Mouse (Mus musculus) neural tube, embryonic 14.5 days (tissue): ENCODE results near the gene Hoxa1. TPM values are rescaled to one million over a fixed set of nuclear protein-coding genes. Genes with fewer than 3 reads are reported as not detected.

ENCODE experiments used
- ATAC-seq: fragments of 200-750 bp; cut with Nextera tagmentation; 2 replicates; pipeline ENCODE4 v1.8.0; 2017; ENCODE audit warnings: low read depth, mild to moderate bottlenecking, moderate TSS enrichment, moderate library complexity
- H3K27ac ChIP-seq: fragments of 300-500 bp; sonication (generic); 2 replicates; pipeline ENCODE4 v1.5.1; 2014; ENCODE audit warnings: low read depth, mild to moderate bottlenecking, control low read depth, low read length, moderate library complexity, mixed read lengths
- H3K27me3 ChIP-seq: fragments of 300-500 bp; sonication (generic); 2 replicates; pipeline ENCODE4 v1.6.1; 2014; ENCODE audit warnings: low read length; ENCODE audit not compliant: control insufficient read depth, insufficient read depth
- H3K36me3 ChIP-seq: fragments of 300-500 bp; sonication (generic); 2 replicates; pipeline ENCODE4 v1.6.1; 2014; ENCODE audit warnings: low read length, mixed read lengths; ENCODE audit not compliant: control insufficient read depth, insufficient read depth
- H3K4me1 ChIP-seq: fragments of 300-500 bp; sonication (generic); 2 replicates; pipeline ENCODE4 v1.6.1; 2014; ENCODE audit warnings: low read length; ENCODE audit not compliant: control insufficient read depth, insufficient read depth
- H3K4me2 ChIP-seq: fragments of 300-500 bp; sonication (generic); 2 replicates; pipeline ENCODE4 v1.6.1; 2014; ENCODE audit warnings: mild to moderate bottlenecking, low read depth, low read length, control low read depth
- H3K4me3 ChIP-seq: fragments of 300-500 bp; sonication (generic); 2 replicates; pipeline ENCODE4 v1.5.1; 2014; ENCODE audit warnings: low read depth, low read length, control low read depth, mixed read lengths
- H3K9ac ChIP-seq: fragments of 300-500 bp; sonication (generic); replicated peaks from 2 replicates; pipeline ENCODE4 v1.6.1; 2014; ENCODE audit warnings: low read depth, mild to moderate bottlenecking, control low read depth, low read length, mixed read lengths
- H3K9me3 ChIP-seq: fragments of 300-500 bp; sonication (generic); 2 replicates; pipeline ENCODE4 v1.6.1; 2016; ENCODE audit warnings: low read length; ENCODE audit not compliant: control insufficient read depth
- WGBS: fragments of 180-500 bp; shearing (Covaris S2); extraction: QIAGEN DNeasy Blood & Tissue Kit; methylation state at CpG from one replicate; pipeline ENCODE4 v1.1.7; 2014; 5-methylcytosine and 5-hydroxymethylcytosine counted together
- polyA plus RNA-seq: library from polyadenylated mRNA; unstranded; fragments of >200 nt; fragmentation: Nextera tagmentation; extraction: Ambion mirVana; gene quantifications from 2 replicates; pipeline ENCODE4 v1.2.1, GENCODE M21; 2014

Gene Hoxa1
- polyA plus RNA-seq, 1 experiment from 2014 or later = 0.92 TPM

DNA sequence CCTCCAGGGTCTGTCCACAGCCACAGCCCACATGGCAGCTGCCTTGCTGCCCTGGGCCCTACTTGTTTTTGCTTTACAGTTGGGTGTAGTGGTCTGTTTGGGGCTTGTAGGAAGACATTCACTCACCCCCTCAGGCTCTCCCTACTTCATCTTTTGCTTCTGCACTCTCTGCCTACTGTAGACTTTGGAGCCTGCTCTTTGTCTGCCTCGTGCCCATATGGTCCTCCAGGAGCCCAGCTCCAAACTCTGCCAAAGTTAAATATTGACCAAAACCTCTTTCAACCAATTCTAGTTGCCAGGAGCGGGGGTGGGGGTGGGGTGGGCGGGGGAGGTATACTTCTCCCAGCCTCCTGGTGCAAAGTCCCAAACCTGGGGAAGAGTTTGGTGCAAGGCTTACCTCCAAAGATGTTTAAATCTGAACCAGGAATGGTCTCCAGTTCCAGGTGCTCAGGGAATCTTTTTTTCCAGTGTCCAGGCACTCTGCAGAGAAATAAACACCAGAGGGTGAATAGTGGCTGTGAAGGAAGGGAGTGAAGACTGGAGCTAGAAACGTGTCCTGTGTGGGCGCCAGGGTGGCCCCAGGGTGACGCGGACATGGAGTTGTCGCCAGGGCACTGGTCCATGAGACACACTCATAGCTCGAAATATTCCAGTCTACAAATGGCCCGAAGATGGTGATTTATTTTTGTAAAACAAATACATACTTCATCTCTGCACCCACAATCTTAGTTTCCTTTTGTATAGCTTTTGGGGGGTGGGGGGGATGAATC, 25.4 kb upstream of the Hoxa1 start:
- H3K4me3 ChIP-seq = no peak overlapping the region
- H3K9me3 ChIP-seq = no peaks in the 10 kb centered on the region
- H3K27ac ChIP-seq = peak overlapping the region; percentile 44
- ATAC-seq = no peak
- no peak overlapping the region for H3K9ac ChIP-seq
- H3K4me2 ChIP-seq = no peak overlapping the region
- H3K27me3 ChIP-seq = no peaks in the 10 kb centered on the region
- H3K4me1 ChIP-seq = peaks cover 64% of the 10 kb centered on the region
- WGBS = 15% methylated on average over 10 of the region's 10 CpGs
- H3K36me3 ChIP-seq = peaks cover 8% of the 10 kb centered on the region; the same call in 1 of the 2 replicates

GRCm38 (mm10) chr6:52182793-52183192, 24.7 kb upstream of the Hoxa1 start:
- H3K27ac ChIP-seq = peak overlapping the region; percentile 44; the same call in 1 of the 2 replicates
- no peak for ATAC-seq
- no peaks in the 10 kb centered on the region for H3K27me3 ChIP-seq
- whole genome bisulfite sequencing = 19% methylated on average over 1 of the region's 1 CpGs
- no peak overlapping the region for H3K4me3 ChIP-seq
- H3K4me2 ChIP-seq = no peak overlapping the region
- H3K9me3 ChIP-seq = no peaks in the 10 kb centered on the region
- peaks cover 8% of the 10 kb centered on the region; the same call in 1 of the 2 replicates for H3K36me3 ChIP-seq
- H3K9ac ChIP-seq = no peak overlapping the region
- H3K4me1 ChIP-seq = peaks cover 64% of the 10 kb centered on the region

DNA sequence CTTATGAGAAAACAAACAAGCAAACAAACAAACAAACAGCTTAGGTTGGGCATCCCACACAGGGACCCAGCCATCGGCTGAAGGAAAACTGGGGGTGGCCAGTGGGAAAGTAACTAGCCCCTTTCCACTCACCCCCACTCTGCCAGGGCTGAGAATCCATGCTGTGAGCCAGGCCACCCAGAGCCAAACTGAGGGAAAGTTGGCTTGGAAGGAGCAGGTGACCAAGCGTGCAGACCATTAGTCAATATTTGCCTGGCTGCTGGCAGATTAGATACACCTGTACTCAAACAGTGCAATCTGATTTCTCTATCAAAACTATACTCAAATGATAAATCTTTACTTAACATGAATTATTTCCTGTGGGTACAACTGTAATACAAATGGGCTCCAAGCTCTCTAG, 23.9 kb upstream of the Hoxa1 start:
- no peak overlapping the region for H3K4me3 ChIP-seq
- H3K27ac ChIP-seq = no peak overlapping the region
- no peak overlapping the region for H3K4me2 ChIP-seq

DNA sequence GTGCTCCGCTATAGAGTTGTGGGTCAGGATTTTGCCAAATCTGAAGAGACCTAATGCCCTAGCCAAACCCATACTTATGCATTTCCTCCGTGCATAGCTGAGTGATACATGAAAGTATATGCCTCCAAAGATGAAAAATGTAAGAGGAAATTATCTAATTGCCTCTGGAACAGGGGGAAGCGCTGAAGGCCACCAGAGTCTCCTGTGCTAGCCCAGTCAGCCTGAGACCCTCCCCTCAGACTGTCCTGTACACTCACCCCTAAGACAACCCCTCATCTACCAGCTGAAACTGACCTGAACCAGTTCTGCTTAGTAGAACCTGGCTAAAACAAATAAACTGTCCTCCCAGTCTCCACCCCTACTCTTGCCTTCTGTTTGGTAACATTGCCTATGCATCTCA, 22.6 kb upstream of the Hoxa1 start:
- ATAC-seq = no peak
- H3K4me1 ChIP-seq = peaks cover 75% of the 10 kb centered on the region
- peak overlapping the region; percentile 76; the same call in 1 of the 2 replicates for H3K9ac ChIP-seq
- 18% methylated on average over 3 of the region's 3 CpGs for WGBS
- peak overlapping the region; percentile 38; the same call in 1 of the 2 replicates for H3K4me3 ChIP-seq
- H3K4me2 ChIP-seq = peak overlapping the region; percentile 90
- peaks cover 8% of the 10 kb centered on the region; the same call in 1 of the 2 replicates for H3K36me3 ChIP-seq
- peak overlapping the region; percentile 87 for H3K27ac ChIP-seq
- H3K9me3 ChIP-seq = no peaks in the 10 kb centered on the region
- no peaks in the 10 kb centered on the region for H3K27me3 ChIP-seq

More for the DNA sequence above, 23.9 kb upstream of the Hoxa1 start:
- Histone ChIP-seq H3K36me3 (peaks cover 8% of the 10 kb centered on the region; the same call in 1 of the 2 replicates), H3K9me3 (no peaks in the 10 kb centered on the region), H3K4me1 (peaks cover 68% of the 10 kb centered on the region), H3K27me3 (no peaks in the 10 kb centered on the region), H3K9ac (no peak overlapping the region)
- ATAC-seq = no peak
- WGBS = 36% methylated on average over 2 of the region's 2 CpGs

DNA sequence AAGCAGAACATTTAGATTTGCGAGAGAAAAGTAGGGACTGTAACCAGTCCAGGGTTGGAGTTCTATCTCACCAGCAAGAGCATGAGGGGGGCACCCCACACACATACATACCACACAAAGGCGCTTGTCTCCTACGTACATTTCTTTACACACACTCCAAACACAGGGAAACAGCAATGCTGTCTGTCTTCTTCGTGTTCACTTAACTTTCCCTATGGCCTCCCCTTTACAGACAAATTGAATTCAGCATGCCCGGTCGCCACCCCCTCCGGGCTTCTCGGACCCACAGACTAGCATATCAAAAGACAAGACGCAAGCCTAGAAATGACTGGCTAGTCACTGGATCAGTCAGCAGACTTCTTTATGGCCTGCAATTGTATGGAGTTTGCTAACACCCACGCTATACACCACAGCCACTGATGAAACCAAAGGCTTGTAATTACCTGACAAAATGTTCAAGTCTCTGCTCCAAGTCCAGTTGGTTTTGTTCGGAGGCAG, 22.1 kb upstream of the Hoxa1 start:
- Histone ChIP-seq H3K9ac (peak overlapping the region; percentile 76), H3K4me3 (peak overlapping the region; percentile 38), H3K4me2 (peak overlapping the region; percentile 90), H3K36me3 (peaks cover 8% of the 10 kb centered on the region; the same call in 1 of the 2 replicates), H3K9me3 (no peaks in the 10 kb centered on the region), H3K27ac (peak overlapping the region; percentile 87), H3K4me1 (peaks cover 75% of the 10 kb centered on the region), H3K27me3 (no peaks in the 10 kb centered on the region)
- WGBS = 8% methylated on average over 11 of the region's 11 CpGs
- ATAC-seq = no peak

DNA sequence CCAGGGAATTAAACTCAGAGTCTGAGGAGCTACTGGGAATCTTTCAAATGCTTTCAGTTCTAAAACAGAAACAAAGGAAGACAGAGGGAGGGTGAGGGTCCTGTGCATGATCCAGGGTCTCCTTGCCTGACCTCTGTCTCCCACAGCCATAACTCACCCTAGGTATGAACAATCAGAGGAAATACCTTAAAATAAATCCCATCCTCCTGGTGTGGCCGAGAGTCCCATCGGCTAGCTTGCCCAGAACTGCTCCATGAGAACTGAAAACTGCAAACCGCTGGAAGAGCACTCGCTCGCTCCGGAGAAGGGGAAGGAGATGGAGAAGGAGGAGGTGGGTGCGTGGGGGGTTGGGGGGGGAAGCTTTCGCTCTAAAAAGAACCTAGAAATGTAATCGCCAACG, 21.6 kb upstream of the Hoxa1 start:
- no peak for ATAC-seq
- 3% methylated on average over 10 of the region's 10 CpGs for WGBS
- Histone ChIP-seq H3K27ac (peak overlapping the region; percentile 87), H3K4me3 (peak overlapping the region; percentile 38), H3K4me1 (peaks cover 74% of the 10 kb centered on the region), H3K36me3 (peaks cover 8% of the 10 kb centered on the region; the same call in 1 of the 2 replicates), H3K4me2 (peak overlapping the region; percentile 90), H3K9ac (peak overlapping the region; percentile 76), H3K27me3 (no peaks in the 10 kb centered on the region), H3K9me3 (no peaks in the 10 kb centered on the region)

GRCm38 (mm10) chr6:52178918-52179665, 21.0 kb upstream of the Hoxa1 start:
- no peak for ATAC-seq
- peaks cover 8% of the 10 kb centered on the region; the same call in 1 of the 2 replicates for H3K36me3 ChIP-seq
- peaks cover 68% of the 10 kb centered on the region for H3K4me1 ChIP-seq
- WGBS = 3% methylated on average over 4 of the region's 4 CpGs
- peak overlapping the region; percentile 76 for H3K9ac ChIP-seq
- H3K27ac ChIP-seq = peak overlapping the region; percentile 87
- H3K4me2 ChIP-seq = peak overlapping the region; percentile 90
- H3K4me3 ChIP-seq = peak overlapping the region; percentile 38
- H3K27me3 ChIP-seq = no peaks in the 10 kb centered on the region
- H3K9me3 ChIP-seq = no peaks in the 10 kb centered on the region

- Histone ChIP-seq H3K4me1 (peaks cover 74% of the 10 kb centered on the region), H3K27me3 (no peaks in the 10 kb centered on the region), H3K27ac (peak overlapping the region; percentile 87), H3K36me3 (peaks cover 4% of the 10 kb centered on the region; the same call in 1 of the 2 replicates), H3K9ac (peak overlapping the region; percentile 76), H3K9me3 (no peaks in the 10 kb centered on the region), H3K4me2 (peak overlapping the region; percentile 90), H3K4me3 (peak overlapping the region; percentile 38)
- WGBS = 9% methylated on average over 9 of the region's 9 CpGs
- ATAC-seq = no peak
Measured at GRCm38 (mm10) chr6:52177806-52178205, 19.7 kb upstream of the Hoxa1 start.
